Mouse (Mus musculus): ENCODE measurements around the gene Gm20388. TPM values are rescaled to one million over a fixed set of nuclear protein-coding genes. Genes with fewer than 3 reads are reported as not detected.

The Gm20388 gene
- polyA plus RNA-seq, 1 experiment from 2014 or later = not detected

DNA sequence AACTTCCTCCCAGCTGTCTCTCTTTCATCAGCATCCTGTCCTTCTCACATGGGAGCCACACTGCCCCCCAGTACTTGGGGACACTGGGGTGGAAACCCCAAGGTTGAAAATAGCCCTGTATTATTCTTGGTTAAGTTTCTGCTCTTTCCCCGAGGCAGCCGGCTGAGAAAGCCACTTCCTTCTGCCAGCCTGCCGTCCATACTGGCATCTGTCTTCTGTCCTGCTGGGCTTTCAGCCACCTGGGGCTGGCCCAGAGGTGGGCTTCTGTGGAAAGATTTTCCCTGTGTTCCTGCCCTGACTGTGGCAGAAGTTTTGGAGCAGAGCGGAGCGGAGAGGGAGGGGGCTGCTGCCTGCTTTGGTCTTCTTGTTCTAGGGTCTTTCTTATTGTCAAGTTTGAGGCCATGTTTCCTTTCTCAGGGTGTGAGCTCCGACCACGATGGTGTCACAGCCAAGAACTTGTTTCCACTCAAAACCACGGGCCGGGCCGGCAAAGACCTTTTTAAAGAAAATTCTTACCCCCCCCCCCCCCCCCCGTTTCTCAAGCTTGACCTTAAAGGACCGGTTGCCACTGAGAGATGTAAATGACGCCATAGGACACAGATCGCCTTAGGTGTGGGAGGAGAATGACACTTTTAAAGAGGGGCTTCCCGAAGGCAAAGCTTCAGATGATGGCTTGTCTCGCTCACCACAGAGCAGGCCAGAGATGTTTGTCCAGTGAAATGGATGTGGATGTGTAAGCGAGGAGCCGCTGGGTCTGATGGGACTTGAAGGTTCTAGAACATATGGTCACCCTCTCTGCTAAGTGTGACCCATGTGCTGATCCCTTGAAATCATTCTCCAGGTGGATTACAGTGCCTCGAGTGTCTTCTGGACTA is 849.9 kb downstream of the Gm20388 start:
- Histone ChIP-seq H3K27me3 (replicated peaks) (peaks cover 4% of the 10 kb centered on the region; the same call in 1 of the 2 replicates), H3K4me3 (no peak overlapping the region), H3K9ac (no peak overlapping the region), H3K36me3 (no peaks in the 10 kb centered on the region), H3K27ac (no peak overlapping the region), H3K4me2 (no peak overlapping the region), H3K9me3 (replicated peaks) (no peaks in the 10 kb centered on the region), H3K4me1 (0 out of 2 replicates have a peak, but pooled peaks cover 4% of the 10 kb centered on the region)
- WGBS (ENCODE audit: insufficient replicate concordance) = 51% methylated on average over 19 of the region's 19 CpGs
- no peak for ATAC-seq

- H3K36me3 ChIP-seq = no peaks in the 10 kb centered on the region
- no peaks in the 10 kb centered on the region for H3K9me3 ChIP-seq (replicated peaks)
- 18% methylated on average over 5 of the region's 5 CpGs for WGBS (ENCODE audit: insufficient replicate concordance)
- H3K9ac ChIP-seq = no peak overlapping the region
- H3K4me1 ChIP-seq = 0 out of 2 replicates have a peak, but pooled peaks cover 6% of the 10 kb centered on the region
- H3K27me3 ChIP-seq (replicated peaks) = peaks cover 10% of the 10 kb centered on the region; the same call in 1 of the 2 replicates
- no peak overlapping the region for H3K4me3 ChIP-seq
- no peak overlapping the region for H3K4me2 ChIP-seq
- ATAC-seq = no peak
- H3K27ac ChIP-seq = no peak overlapping the region
These were observed 852.6 kb downstream of the Gm20388 start for GRCm38 (mm10) chr8:120763267-120763666.

DNA sequence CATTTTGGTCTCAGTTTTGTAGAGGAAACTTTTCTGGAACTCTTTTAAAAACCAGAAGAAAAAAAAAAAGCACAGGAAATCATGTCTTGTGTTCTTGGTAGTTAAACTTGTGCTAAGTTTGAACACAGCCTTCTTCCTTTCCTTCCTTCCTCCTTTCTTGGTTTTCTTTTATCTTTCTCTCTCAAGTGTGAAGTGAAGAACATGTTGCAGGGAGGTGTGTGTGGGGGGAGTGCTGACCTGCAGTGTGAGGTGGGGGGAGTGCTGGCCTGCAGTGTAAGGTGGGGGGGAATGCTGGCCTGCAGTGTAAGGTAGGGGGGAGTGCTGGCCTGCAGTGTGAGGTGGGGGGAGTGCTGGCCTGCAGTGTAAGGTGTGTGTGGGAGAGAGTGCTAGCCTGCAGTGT is 854.0 kb downstream of the Gm20388 start:
- ATAC-seq = no peak
- no peaks in the 10 kb centered on the region for H3K36me3 ChIP-seq
- H3K27ac ChIP-seq = no peak overlapping the region
- peaks cover 10% of the 10 kb centered on the region; the same call in 1 of the 2 replicates for H3K27me3 ChIP-seq (replicated peaks)
- no peak overlapping the region for H3K9ac ChIP-seq
- H3K9me3 ChIP-seq (replicated peaks) = no peaks in the 10 kb centered on the region
- 0 out of 2 replicates have a peak, but pooled peaks cover 12% of the 10 kb centered on the region for H3K4me1 ChIP-seq
- no peak overlapping the region for H3K4me2 ChIP-seq
- H3K4me3 ChIP-seq = no peak overlapping the region

DNA sequence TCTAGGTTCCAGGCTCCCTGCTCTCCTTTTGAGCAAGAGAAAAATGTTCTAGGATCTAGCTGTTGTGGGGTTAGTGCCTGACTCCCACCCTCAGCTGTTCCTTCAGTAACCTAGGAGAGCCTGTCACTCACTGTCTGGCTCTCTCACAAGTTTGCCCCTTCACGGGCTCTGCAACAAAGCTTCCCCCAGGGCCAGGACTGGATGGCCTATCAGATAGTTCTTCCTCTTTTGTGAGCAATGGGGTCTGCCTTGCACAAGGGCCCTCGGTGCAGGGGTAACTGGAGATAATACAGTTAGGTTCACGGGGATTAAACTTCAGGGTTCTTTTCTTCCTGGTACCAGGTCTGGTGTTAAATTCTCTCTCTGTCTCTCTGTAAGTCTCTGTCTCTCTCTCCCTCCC is 856.0 kb downstream of the Gm20388 start:
- Histone ChIP-seq H3K9me3 (replicated peaks) (no peaks in the 10 kb centered on the region), H3K27ac (no peak overlapping the region), H3K27me3 (replicated peaks) (0 out of 2 replicates have a peak, but pooled peaks cover 6% of the 10 kb centered on the region), H3K4me2 (no peak overlapping the region), H3K9ac (no peak overlapping the region), H3K4me1 (0 out of 2 replicates have a peak, but pooled peaks cover 12% of the 10 kb centered on the region), H3K36me3 (no peaks in the 10 kb centered on the region), H3K4me3 (no peak overlapping the region)
- WGBS (ENCODE audit: insufficient replicate concordance) = 11% methylated on average over 3 of the region's 3 CpGs
- no peak for ATAC-seq

DNA sequence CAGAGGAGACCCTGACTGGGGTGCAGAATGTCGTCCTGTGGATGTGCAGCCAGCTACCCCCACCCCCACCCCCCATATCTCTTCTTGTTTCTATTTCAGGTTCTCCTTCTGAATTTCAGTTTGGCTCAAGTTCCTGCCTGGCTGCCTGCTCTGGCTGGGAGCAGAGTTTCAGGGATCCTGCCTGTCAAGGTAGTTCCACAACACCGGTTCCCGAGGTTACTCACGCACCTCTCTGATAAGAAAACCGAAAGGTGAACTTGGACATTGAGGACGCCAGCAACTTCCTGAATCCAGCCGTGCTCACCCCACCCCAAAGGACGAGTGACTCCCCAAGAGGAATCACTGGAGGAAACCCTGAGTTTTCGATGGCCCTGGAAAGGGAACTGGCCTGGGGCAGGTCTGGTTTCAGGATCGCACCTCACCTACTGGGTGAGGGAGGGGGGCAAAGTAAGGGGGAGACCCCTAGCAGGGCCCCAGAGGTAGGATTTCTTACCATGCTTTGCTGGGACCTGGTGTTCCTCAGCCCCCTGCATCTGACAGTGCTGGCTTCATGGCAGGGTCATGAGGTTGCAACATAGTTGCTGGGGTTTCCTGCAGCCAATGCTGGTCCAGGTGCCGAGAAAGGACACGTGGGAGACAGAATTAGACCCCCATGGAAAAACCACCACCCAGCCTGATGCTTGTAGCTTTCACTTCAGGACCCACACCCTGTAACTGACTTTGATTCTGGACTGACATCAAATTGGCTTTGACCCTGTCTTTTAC is 858.0 kb downstream of the Gm20388 start:
- no peak for ATAC-seq
- H3K4me2 ChIP-seq = no peak overlapping the region

DNA sequence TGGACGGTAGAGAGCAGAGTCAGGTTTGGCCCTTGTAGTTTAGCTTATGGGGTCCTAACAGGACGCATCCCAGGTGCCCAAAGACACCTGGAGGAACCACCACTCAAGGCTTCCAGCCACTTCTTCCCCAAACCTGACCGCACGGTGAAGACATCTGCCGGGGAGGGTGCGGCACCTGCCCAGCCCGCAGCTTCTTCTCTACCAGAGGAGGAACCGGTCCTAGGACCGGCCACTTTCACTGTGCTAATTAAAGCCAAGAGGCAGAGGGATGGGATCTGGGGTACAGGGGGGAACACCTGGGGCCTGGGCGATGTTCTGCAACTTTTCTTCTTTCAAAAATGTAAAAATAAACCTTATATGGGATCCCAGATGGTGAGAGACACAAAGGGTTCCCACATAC is 866.5 kb downstream of the Gm20388 start:
- no peak overlapping the region for H3K4me2 ChIP-seq
- H3K4me3 ChIP-seq = no peak overlapping the region
- no peak overlapping the region for H3K9ac ChIP-seq
- H3K4me1 ChIP-seq = no peaks in the 10 kb centered on the region
- no peak overlapping the region for H3K27ac ChIP-seq
- H3K9me3 ChIP-seq (replicated peaks) = no peaks in the 10 kb centered on the region
- 75% methylated on average over 10 of the region's 10 CpGs for WGBS (ENCODE audit: insufficient replicate concordance)
- H3K36me3 ChIP-seq = no peaks in the 10 kb centered on the region
- ATAC-seq = no peak
- H3K27me3 ChIP-seq (replicated peaks) = peaks cover 7% of the 10 kb centered on the region

More for the DNA sequence above, 858.0 kb downstream of the Gm20388 start:
- 0 out of 2 replicates have a peak, but pooled peaks cover 12% of the 10 kb centered on the region for H3K4me1 ChIP-seq
- no peaks in the 10 kb centered on the region for H3K9me3 ChIP-seq (replicated peaks)
- H3K4me3 ChIP-seq = no peak overlapping the region
- 29% methylated on average over 12 of the region's 12 CpGs for WGBS (ENCODE audit: insufficient replicate concordance)
- no peak overlapping the region for H3K9ac ChIP-seq
- peaks cover 10% of the 10 kb centered on the region; the same call in 1 of the 2 replicates for H3K27me3 ChIP-seq (replicated peaks)
- H3K36me3 ChIP-seq = no peaks in the 10 kb centered on the region
- H3K27ac ChIP-seq = no peak overlapping the region

GRCm38 (mm10) chr8:120777732-120778131 is 867.1 kb downstream of the Gm20388 start:
- Histone ChIP-seq H3K4me2 (no peak overlapping the region), H3K9ac (no peak overlapping the region), H3K9me3 (replicated peaks) (no peaks in the 10 kb centered on the region), H3K4me3 (no peak overlapping the region), H3K27ac (no peak overlapping the region), H3K27me3 (replicated peaks) (peaks cover 7% of the 10 kb centered on the region), H3K36me3 (no peaks in the 10 kb centered on the region), H3K4me1 (no peaks in the 10 kb centered on the region)
- WGBS (ENCODE audit: insufficient replicate concordance) = 63% methylated on average over 13 of the region's 13 CpGs
- no peak for ATAC-seq

DNA sequence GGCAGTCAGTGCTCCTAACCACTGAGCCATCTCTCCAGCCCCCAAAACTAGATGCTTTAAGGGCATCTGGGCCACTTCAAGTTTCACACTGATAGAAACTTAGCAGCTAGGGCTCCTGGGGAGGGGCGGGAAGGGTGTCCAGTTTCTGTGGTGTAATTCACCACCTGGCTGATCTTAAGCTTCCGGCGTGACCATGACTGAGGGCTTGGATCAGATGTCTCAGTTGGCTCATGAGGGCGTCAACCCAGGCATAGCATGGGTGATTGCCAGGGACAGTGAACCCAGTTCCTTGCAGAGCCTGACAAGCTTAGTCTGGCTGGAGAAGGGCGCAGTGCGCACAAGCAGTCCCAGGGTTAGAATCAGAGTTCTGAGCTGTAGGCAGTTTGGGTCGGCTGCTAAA is 868.5 kb downstream of the Gm20388 start:
- Histone ChIP-seq H3K9me3 (replicated peaks) (no peaks in the 10 kb centered on the region), H3K27me3 (replicated peaks) (peaks cover 2% of the 10 kb centered on the region; the same call in 1 of the 2 replicates), H3K27ac (no peak overlapping the region), H3K4me1 (no peaks in the 10 kb centered on the region), H3K9ac (no peak overlapping the region), H3K36me3 (no peaks in the 10 kb centered on the region), H3K4me3 (no peak overlapping the region), H3K4me2 (no peak overlapping the region)
- 80% methylated on average over 7 of the region's 7 CpGs for WGBS (ENCODE audit: insufficient replicate concordance)
- no peak for ATAC-seq

- 65% methylated on average over 4 of the region's 4 CpGs for WGBS (ENCODE audit: insufficient replicate concordance)
- H3K4me1 ChIP-seq = no peaks in the 10 kb centered on the region
- H3K36me3 ChIP-seq = no peaks in the 10 kb centered on the region
- H3K9ac ChIP-seq = no peak overlapping the region
- H3K9me3 ChIP-seq (replicated peaks) = no peaks in the 10 kb centered on the region
- H3K4me3 ChIP-seq = no peak overlapping the region
- ATAC-seq = no peak
- H3K27me3 ChIP-seq (replicated peaks) = no peaks in the 10 kb centered on the region
- no peak overlapping the region for H3K27ac ChIP-seq
- H3K4me2 ChIP-seq = no peak overlapping the region
These were observed 873.1 kb downstream of the Gm20388 start for GRCm38 (mm10) chr8:120783781-120784180.

- Histone ChIP-seq H3K9ac (no peak overlapping the region), H3K27me3 (replicated peaks) (no peaks in the 10 kb centered on the region), H3K4me1 (no peaks in the 10 kb centered on the region), H3K36me3 (no peaks in the 10 kb centered on the region), H3K27ac (no peak overlapping the region), H3K4me2 (no peak overlapping the region), H3K9me3 (replicated peaks) (no peaks in the 10 kb centered on the region), H3K4me3 (no peak overlapping the region)
- ATAC-seq = no peak
- WGBS (ENCODE audit: insufficient replicate concordance) = 58% methylated on average over 4 of the region's 4 CpGs
These were observed 876.1 kb downstream of the Gm20388 start for GRCm38 (mm10) chr8:120786753-120787152.

- no peaks in the 10 kb centered on the region for H3K27me3 ChIP-seq (replicated peaks)
- H3K36me3 ChIP-seq = no peaks in the 10 kb centered on the region
- no peak for ATAC-seq
- no peaks in the 10 kb centered on the region for H3K9me3 ChIP-seq (replicated peaks)
- H3K27ac ChIP-seq = no peak overlapping the region
- WGBS (ENCODE audit: insufficient replicate concordance) = 32% methylated on average over 5 of the region's 5 CpGs
- H3K9ac ChIP-seq = no peak overlapping the region
- no peaks in the 10 kb centered on the region for H3K4me1 ChIP-seq
- no peak overlapping the region for H3K4me2 ChIP-seq
- no peak overlapping the region for H3K4me3 ChIP-seq
These were observed 877.0 kb downstream of the Gm20388 start for GRCm38 (mm10) chr8:120787631-120788030.

- H3K4me1 ChIP-seq = 0 out of 2 replicates have a peak, but pooled peaks cover 3% of the 10 kb centered on the region
- ATAC-seq = no peak
- H3K9ac ChIP-seq = no peak overlapping the region
- no peak overlapping the region for H3K27ac ChIP-seq
- no peaks in the 10 kb centered on the region for H3K9me3 ChIP-seq (replicated peaks)
- no peak overlapping the region for H3K4me2 ChIP-seq
- no peak overlapping the region for H3K4me3 ChIP-seq
- 33% methylated on average over 15 of the region's 15 CpGs for WGBS (ENCODE audit: insufficient replicate concordance)
- H3K27me3 ChIP-seq (replicated peaks) = 0 out of 2 replicates have a peak, but pooled peaks cover 7% of the 10 kb centered on the region
- H3K36me3 ChIP-seq = no peaks in the 10 kb centered on the region
These were observed 882.1 kb downstream of the Gm20388 start for GRCm38 (mm10) chr8:120792710-120793109.

All from liver, embryonic 12.5 days (tissue).